Mouse (Mus musculus) embryonic facial prominence, embryonic 14.5 days (tissue): ENCODE data around the gene Cnga2. TPM values are rescaled to one million over a fixed set of nuclear protein-coding genes. Genes with fewer than 3 reads are reported as not detected.

Experiments used
- ATAC-seq: fragments of 200-750 bp; cut with Nextera tagmentation; 2 replicates; pipeline ENCODE4 v1.8.0; 2017; ENCODE audit warnings: low read depth, moderate number of reproducible peaks, moderate TSS enrichment
- DNase-seq: peaks from one replicate; pipeline ENCODE4 v3.0.0-alpha.2; 2015; ENCODE audit warnings: low spot score
- H3K27ac ChIP-seq: fragments of 300-500 bp; sonication (generic); replicated peaks from 2 replicates; pipeline ENCODE4 v1.5.1; 2014; ENCODE audit warnings: low read depth, mild to moderate bottlenecking, low read length, moderate library complexity
- H3K27me3 ChIP-seq: fragments of 300-500 bp; sonication (generic); replicated peaks from 2 replicates; pipeline ENCODE4 v1.6.1; 2014; ENCODE audit warnings: low read length; ENCODE audit not compliant: control insufficient read depth, insufficient read depth
- H3K36me3 ChIP-seq: fragments of 300-500 bp; sonication (generic); 2 replicates; pipeline ENCODE4 v1.6.1; 2014; ENCODE audit warnings: low read length, mixed read lengths; ENCODE audit not compliant: control insufficient read depth, insufficient read depth
- H3K4me1 ChIP-seq: fragments of 300-500 bp; sonication (generic); 2 replicates; pipeline ENCODE4 v1.6.1; 2014; ENCODE audit warnings: antibody characterized with exemption, low read length; ENCODE audit not compliant: control insufficient read depth, insufficient read depth
- H3K4me2 ChIP-seq: fragments of 300-500 bp; sonication (generic); 2 replicates; pipeline ENCODE4 v1.6.1; 2014; ENCODE audit warnings: low read depth, mild to moderate bottlenecking, low read length, moderate library complexity, mixed read lengths
- H3K4me3 ChIP-seq: fragments of 300-500 bp; sonication (generic); 2 replicates; pipeline ENCODE4 v1.5.1; 2014; ENCODE audit warnings: low read depth, mild to moderate bottlenecking, low read length
- H3K9ac ChIP-seq: fragments of 300-500 bp; sonication (generic); 2 replicates; pipeline ENCODE4 v1.6.1; 2014; ENCODE audit warnings: low read depth, mild to moderate bottlenecking, low read length, moderate library complexity, mixed read lengths
- H3K9me3 ChIP-seq: fragments of 300-500 bp; sonication (generic); 2 replicates; pipeline ENCODE4 v1.6.1; 2016; ENCODE audit warnings: low read length; ENCODE audit not compliant: control insufficient read depth
- WGBS: fragments of 180-500 bp; shearing (Covaris S2); extraction: QIAGEN DNeasy Blood & Tissue Kit; methylation state at CpG from one replicate; pipeline ENCODE4 v1.1.7; 2014; 5-methylcytosine and 5-hydroxymethylcytosine counted together
- polyA plus RNA-seq: library from polyadenylated mRNA; unstranded; fragments of >200 nt; fragmentation: Nextera tagmentation; extraction: Ambion mirVana; gene quantifications from 2 replicates; pipeline ENCODE4 v1.2.1, GENCODE M21; 2014

Cnga2 gene
- polyA plus RNA-seq, 1 experiment from 2014 or later: 2.9 TPM

DNA sequence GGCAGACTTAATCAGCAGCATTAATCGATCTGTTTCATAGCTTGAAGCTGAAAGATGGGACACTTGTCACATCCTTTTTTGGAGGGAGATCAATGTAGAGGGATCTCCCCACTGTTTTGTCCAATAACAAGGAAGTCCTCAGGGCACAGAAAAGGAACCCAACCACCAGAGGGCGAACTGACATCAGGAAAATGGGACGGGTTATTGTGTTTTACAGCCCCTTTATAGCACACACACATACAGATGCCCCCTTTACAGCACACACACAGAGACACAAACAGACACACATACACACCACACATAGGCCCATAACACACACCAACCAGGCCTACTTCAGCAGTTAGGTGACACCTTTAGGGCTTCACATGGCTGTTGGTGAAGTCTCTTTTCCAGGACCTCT lies 21.2 kb downstream of the Cnga2 start:
- DNase-seq: no peak
- Histone ChIP-seq H3K36me3 (no peaks in the 10 kb centered on the region), H3K9me3 (no peaks in the 10 kb centered on the region), H3K4me2 (no peak overlapping the region), H3K4me3 (no peak overlapping the region), H3K4me1 (no peaks in the 10 kb centered on the region), H3K27ac (no peak overlapping the region), H3K27me3 (no peaks in the 10 kb centered on the region), H3K9ac (no peak overlapping the region)
- WGBS: 28% methylated on average over 3 of the region's 3 CpGs
- ATAC-seq: no peak

DNA sequence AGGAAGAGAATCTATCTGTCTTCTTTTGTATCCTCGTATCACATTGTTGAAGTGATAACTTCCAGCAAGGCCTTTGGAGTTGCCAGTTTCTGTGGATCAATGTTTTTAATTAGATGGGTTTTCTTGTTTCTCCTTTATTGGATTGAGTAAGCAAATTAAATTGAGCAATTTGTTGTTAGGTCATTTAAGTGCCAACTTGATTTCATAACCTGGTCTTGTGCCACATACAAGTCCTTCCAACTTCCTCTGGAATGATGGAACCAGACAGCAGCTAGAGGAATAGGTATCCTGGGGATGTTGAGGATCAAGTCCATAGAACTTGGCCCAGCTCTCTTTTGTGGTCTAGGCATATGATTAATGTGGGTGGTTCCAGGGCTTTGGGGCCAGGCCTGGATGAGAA lies 30.6 kb downstream of the Cnga2 start:
- no peak overlapping the region for H3K4me2 ChIP-seq
- ATAC-seq: no peak
- 91% methylated on average over 1 of the region's 1 CpGs for WGBS

DNA sequence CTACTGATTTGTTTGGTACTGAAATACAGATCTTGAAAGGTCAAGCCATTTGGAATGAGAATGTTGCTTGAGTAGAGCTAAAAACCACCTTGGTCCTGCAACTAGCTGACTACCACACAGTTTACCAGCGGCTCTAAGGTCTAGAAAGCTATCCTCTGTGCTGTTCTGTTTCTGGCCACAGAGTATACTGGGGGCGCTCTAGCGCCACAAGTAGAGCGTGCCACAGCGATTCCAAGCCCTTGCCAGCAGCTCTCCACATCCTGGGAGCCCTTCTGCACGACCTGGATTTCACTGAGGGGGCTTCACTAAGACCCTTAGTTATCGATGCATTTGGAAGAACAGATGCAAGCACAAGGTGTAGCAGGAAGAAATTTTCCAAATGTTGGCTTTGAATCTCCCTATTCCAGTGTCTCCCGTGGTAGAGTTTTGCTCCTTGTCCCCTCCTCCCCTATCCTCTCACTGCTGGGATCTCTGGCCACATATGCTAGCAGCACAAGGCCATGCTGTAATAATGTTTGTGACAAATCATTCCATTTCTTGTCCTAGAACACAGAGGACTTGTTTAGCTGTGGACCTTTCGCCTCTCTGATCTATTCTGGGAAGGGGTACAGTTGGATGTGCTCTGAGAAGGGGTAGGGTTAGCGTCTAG lies 31.2 kb downstream of the Cnga2 start:
- ATAC-seq (no peak), DNase-seq (peak; percentile 29)
- Histone ChIP-seq H3K4me2 (no peak overlapping the region), H3K27ac (no peak overlapping the region), H3K36me3 (no peaks in the 10 kb centered on the region), H3K27me3 (no peaks in the 10 kb centered on the region), H3K4me3 (no peak overlapping the region), H3K9ac (no peak overlapping the region), H3K4me1 (no peaks in the 10 kb centered on the region), H3K9me3 (no peaks in the 10 kb centered on the region)
- 33% methylated on average over 10 of the region's 10 CpGs for WGBS

More for the DNA sequence above, 30.6 kb downstream of the Cnga2 start:
- Histone ChIP-seq H3K27ac (no peak overlapping the region), H3K4me3 (no peak overlapping the region), H3K4me1 (no peaks in the 10 kb centered on the region), H3K36me3 (no peaks in the 10 kb centered on the region), H3K9ac (no peak overlapping the region), H3K9me3 (no peaks in the 10 kb centered on the region), H3K27me3 (no peaks in the 10 kb centered on the region)
- DNase-seq: no peak

DNA sequence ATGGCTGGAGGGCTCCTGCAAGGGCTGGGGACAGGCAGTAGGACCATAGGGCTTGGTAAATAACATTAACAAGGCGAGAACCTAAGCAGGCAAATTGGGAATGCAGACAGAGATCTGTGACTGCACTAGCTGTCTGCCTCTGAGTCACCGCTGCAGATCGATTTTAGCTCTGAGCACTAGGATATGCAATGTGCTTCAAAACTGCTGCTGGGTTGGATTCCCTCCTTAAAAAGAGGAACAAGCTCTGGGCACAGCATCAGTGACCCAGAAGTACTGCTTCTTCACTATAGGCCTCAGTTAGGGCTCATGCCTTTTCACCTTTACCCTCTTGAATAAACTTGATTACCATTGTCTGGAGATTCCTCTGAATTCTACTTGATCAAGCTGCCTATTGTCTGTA lies 31.9 kb downstream of the Cnga2 start:
- no peak for ATAC-seq
- Histone ChIP-seq H3K27ac (no peak overlapping the region), H3K4me2 (no peak overlapping the region), H3K36me3 (no peaks in the 10 kb centered on the region), H3K4me3 (no peak overlapping the region), H3K4me1 (no peaks in the 10 kb centered on the region), H3K27me3 (no peaks in the 10 kb centered on the region), H3K9me3 (no peaks in the 10 kb centered on the region), H3K9ac (no peak overlapping the region)
- no peak for DNase-seq
- WGBS: 68% methylated on average over 3 of the region's 3 CpGs

DNA sequence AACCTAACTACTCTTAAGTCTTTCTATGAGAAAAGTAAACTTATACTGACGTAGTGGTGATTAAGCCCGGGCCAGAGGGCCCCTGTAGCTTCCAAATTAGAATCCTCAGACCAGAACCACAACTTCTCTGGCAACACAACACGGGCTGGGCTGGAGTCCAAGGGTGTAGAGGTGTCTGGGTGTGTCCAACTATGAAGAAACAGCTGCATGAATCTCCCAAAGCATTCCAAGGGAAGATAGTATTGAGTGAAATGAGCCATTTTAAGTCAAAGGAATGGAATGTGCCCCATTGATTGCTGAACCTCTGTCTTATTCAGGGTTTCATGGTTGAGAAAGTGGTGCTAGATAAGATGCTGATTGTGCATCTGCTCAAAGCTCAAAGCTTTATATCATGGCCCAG lies 52.4 kb downstream of the Cnga2 start:
- H3K27ac ChIP-seq: no peak overlapping the region
- ATAC-seq: no peak
- DNase-seq: peak; percentile 25
- H3K9me3 ChIP-seq: no peaks in the 10 kb centered on the region
- H3K9ac ChIP-seq: no peak overlapping the region
- H3K4me3 ChIP-seq: no peak overlapping the region
- no peaks in the 10 kb centered on the region for H3K27me3 ChIP-seq
- WGBS: 61% methylated on average over 3 of the region's 3 CpGs
- no peaks in the 10 kb centered on the region for H3K4me1 ChIP-seq
- no peak overlapping the region for H3K4me2 ChIP-seq
- no peaks in the 10 kb centered on the region for H3K36me3 ChIP-seq

DNA sequence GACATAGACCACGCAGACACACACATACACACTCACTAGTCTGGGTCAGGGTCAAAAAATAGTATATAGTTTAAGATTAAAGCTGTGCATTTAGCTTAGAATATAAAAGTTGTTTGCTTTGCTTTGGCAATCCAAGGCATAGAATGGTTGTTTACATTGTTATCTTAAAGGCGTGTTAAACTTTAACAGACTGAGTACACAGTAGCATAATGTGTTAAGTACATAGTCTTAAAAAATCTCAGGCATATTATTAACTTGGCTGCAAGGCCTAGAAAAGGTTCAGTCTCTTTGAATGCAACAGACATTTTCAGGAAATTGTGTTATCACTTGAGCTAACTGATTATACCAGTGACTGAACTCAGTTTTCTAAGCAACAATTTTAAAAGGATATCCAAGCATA lies 56.3 kb downstream of the Cnga2 start:
- no peaks in the 10 kb centered on the region for H3K9me3 ChIP-seq
- H3K27ac ChIP-seq: no peak overlapping the region
- DNase-seq: no peak
- no peak for ATAC-seq
- 76% methylated on average over 2 of the region's 2 CpGs for whole genome bisulfite sequencing
- no peaks in the 10 kb centered on the region for H3K36me3 ChIP-seq
- no peaks in the 10 kb centered on the region for H3K27me3 ChIP-seq
- H3K9ac ChIP-seq: no peak overlapping the region
- no peak overlapping the region for H3K4me3 ChIP-seq
- no peak overlapping the region for H3K4me2 ChIP-seq
- H3K4me1 ChIP-seq: no peaks in the 10 kb centered on the region

Other genes starting within 250 kb of the Cnga2 start
- 61.1 and 66.3 TPM in 2 replicates for gene Vma21, start 175.9 kb upstream of the Cnga2 start, polyA plus RNA-seq
- 0.25 and 0.46 TPM in 2 replicates for gene Gm1141, start 70.8 kb upstream of the Cnga2 start, polyA plus RNA-seq
- gene Prrg3, start 29.2 kb upstream of the Cnga2 start, polyA plus RNA-seq: 14.6 and 16.2 TPM in 2 replicates
- not detected in 2 replicates for gene Fate1, start 18.9 kb upstream of the Cnga2 start, polyA plus RNA-seq
- gene Magea4, start 230.2 kb downstream of the Cnga2 start, polyA plus RNA-seq: not detected in 2 replicates